Mouse (Mus musculus) forebrain, embryonic 11.5 days (tissue): ENCODE measurements around the gene Rab6b. TPM values are rescaled to one million over a fixed set of nuclear protein-coding genes. Genes with fewer than 3 reads are reported as not detected.

Source experiments
- polyA plus RNA-seq: library from polyadenylated mRNA; unstranded; fragments of >200 nt; fragmentation: Nextera tagmentation; extraction: Ambion mirVana; gene quantifications from 2 replicates; pipeline ENCODE4 v1.2.1, GENCODE M21; 2014

Rab6b gene
- polyA plus RNA-seq, 1 experiment from 2014 or later = 12.5 TPM

Other genes starting within 250 kb of the Rab6b start
- 0.36 and 0.55 TPM in 2 replicates for gene Slco2a1, start 123.1 kb upstream of the Rab6b start, polyA plus RNA-seq
- gene Srprb, start 90.3 kb downstream of the Rab6b start, polyA plus RNA-seq = 59.4 and 66.6 TPM in 2 replicates
- 3.0 TPM in 1 of 2 replicates, not detected in the other for gene Gm20425, start 118.5 kb downstream of the Rab6b start, polyA plus RNA-seq
- gene Trf, start 118.7 kb downstream of the Rab6b start, polyA plus RNA-seq = 11.6 and 15.6 TPM in 2 replicates
- gene 1300017J02Rik, start 193.3 kb downstream of the Rab6b start, polyA plus RNA-seq = 2.5 and 2.9 TPM in 2 replicates
- gene Topbp1, start 193.4 kb downstream of the Rab6b start, polyA plus RNA-seq = 107 and 119 TPM in 2 replicates